Mouse (Mus musculus) lung, postnatal 25 days (tissue): ENCODE measurements around the gene Khdrbs2.
"Not testable (repeated sequence)": the region's sequence is repeated elsewhere in the genome, so short reads cannot be mapped to it uniquely, and the experiment has no call there.

Experiments
- DNase-seq: peaks from one replicate; pipeline ENCODE4 v3.0.0; 2022; ENCODE audit warnings: low spot score

Khdrbs2 gene

GRCm38 (mm10) chr1:32471022-32471421, 298.5 kb downstream of the Khdrbs2 start:
- no peak for DNase-seq

DNA sequence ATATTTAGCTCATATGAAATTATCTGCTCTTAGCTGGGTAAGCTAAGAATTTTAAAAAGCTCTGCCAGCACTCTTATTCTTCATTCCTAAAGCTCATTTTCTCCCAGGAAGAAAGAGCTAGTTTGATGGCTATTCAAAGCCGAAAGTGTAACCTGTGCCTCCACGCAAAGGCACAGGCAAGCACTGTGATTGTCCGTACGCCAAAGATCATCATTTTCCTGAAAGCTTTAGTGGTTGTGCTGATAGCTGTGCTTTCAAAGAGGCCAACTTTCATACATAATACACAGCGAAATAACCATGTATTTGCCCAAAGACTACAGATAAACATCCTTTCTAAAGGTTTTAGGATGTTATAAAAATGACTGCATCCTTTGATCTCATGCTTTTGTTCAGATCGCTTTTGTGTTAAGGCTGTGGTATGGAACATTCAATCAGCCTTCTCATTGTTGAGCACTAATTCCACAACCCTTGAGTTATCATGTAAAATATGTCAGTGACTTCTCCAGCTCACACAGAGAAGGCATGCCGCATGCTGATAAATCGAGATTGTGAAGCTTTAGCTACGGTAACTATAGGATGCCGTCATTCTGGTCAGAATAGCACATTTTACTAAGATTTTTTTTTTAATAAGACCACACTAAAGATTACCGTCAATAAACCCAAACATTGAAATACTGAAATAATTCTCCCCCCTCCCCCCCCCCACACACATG, 299.1 kb downstream of the Khdrbs2 start:
- DNase-seq = no peak

DNA sequence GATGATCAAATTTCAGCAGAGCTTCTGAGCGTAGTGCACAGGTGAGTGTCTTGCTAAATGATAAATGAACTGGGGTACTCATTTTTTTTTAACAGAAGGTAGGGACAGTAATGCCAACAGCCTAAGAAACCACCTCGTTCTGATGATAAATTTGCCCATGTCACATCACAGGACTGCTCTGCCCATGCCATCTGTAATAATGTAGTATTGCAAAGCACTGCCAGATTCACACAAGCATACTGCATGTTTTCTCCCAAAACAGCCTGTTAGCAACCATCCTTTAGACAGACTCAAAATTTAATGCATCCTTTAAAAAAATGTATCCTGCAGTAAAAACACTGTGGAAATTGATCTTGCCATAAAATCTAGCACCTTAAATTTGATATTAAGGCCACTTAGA, 315.4 kb downstream of the Khdrbs2 start:
- DNase-seq = no peak

DNA sequence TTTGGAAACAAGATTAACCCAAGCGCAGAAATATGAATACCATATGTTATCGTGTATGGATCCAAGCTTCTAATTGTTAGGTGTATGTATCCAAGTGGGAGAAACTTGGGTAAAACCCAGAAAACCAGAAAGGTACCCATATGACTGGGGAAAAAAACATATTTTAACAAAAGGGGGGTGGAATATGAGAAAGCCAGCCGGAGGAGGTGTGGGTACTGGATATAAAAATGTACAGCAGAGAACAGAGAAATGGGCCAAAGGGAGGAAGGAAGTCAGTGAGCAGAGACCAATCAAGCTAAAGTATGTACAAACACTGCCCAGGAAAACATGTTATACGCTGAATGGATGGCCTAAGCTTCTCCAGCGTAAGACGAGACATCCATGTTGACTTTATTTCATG, 330.9 kb downstream of the Khdrbs2 start:
- no peak for DNase-seq

GRCm38 (mm10) chr1:32547194-32547593, 374.7 kb downstream of the Khdrbs2 start, which contains the start of gene Gm5415:
Gm5415 (minus strand) TSS chr1:32547294.
- DNase-seq = not testable (repeated sequence)

DNA sequence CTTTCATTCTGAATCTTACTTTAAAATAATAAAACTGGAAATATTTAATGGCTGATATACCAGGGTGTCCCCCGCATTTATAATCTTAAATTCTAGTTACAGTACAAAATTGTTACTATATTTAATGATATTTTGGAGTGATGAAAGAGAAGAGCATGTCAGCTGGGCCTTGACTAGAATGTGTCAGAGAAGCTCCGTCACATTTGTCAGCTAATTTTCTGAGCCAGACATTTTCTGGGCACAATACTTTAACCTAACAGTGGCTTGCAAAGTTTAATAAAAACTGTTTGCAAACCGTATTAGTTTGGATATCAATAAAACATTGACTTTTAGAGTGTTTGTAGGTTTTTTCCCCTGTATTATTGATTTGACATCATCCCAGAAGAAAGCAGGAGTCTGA, 380.9 kb downstream of the Khdrbs2 start:
- DNase-seq = no peak

GRCm38 (mm10) chr1:32553925-32554324, 381.4 kb downstream of the Khdrbs2 start:
- no peak for DNase-seq

DNA sequence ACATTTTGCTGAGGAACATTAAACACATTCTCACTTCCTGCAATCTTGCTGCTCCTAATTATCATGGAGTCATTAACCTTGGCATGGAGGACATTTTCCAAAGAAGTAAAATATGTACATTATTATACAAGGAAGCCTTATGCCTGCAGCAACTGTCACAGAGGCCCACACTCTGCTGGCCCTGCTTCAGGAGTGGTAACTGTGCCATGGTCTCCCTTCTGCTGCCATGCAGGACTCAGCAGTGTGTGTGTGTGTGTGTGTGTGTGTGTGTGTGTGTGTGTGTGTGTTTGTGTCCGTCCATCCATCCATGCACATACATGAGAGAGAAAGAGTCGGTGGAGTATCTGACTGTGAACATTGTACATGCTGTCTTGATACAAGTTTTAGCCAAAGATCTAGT, 396.4 kb downstream of the Khdrbs2 start:
- no peak for DNase-seq

- DNase-seq = no peak
Observed at GRCm38 (mm10) chr1:32626060-32626459, 453.5 kb downstream of the Khdrbs2 start.

DNA sequence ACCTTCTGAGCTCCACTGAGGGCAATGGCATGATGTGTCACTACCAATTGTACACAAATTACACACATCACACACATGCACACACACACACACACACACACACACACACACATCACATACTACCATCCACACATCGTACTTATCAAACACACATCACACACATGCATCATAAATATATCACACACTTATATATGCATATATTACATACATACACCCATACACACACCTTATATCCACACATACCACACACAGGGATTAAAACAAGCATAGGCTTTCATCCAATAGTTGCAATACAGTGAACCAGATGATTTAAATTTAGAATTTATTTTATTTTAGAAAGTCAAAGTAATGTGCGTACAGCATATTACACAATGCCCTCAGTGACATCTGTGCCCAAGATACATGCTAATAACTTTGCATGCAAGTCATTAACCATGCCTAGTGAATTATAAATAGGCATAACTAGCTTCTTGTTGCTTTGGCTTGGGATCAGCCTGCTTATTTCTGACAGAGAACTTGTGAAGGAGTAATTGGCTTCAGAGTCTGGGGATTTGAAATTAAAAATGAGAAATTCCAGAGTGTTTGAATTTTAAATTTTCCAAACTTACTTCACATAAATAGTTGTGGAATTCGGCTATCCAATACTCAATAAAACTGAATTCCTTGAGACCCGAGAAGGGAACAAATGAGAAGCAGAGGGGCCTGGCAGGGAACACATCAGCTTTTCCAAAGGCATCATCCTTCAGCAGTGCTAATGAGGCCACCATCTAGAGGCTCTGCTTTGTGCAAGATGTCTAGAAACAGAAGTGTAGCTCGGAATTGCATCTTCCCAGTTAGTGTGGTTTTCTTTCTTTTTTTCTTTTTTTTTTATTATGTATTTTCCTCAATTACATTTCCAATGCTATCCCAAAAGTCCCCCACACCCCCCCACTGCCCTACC, 460.2 kb downstream of the Khdrbs2 start:
- no peak for DNase-seq

- no peak for DNase-seq
Observed at GRCm38 (mm10) chr1:32633404-32633803, 460.9 kb downstream of the Khdrbs2 start.

DNA sequence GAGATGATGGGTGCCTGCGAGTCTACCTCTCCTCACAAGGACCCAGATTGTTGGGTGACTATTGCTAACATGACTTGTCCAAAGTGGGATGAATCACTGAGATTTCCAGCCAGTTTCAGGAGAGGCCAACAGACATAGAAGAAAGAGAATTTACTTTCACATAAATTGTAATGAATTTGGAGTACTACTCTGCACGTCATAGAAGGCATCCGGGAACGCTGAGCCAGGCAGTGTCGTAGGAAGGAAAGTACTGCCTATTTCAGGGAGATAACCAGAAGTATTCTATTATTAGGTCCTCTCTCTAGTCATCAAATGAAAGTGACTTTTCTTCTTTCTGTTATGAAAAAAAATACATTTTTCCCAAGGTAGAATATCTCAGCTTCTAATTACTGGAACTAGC, 466.6 kb downstream of the Khdrbs2 start:
- no peak for DNase-seq

- no peak for DNase-seq
Observed at GRCm38 (mm10) chr1:32649647-32650209, 477.2 kb downstream of the Khdrbs2 start.

DNA sequence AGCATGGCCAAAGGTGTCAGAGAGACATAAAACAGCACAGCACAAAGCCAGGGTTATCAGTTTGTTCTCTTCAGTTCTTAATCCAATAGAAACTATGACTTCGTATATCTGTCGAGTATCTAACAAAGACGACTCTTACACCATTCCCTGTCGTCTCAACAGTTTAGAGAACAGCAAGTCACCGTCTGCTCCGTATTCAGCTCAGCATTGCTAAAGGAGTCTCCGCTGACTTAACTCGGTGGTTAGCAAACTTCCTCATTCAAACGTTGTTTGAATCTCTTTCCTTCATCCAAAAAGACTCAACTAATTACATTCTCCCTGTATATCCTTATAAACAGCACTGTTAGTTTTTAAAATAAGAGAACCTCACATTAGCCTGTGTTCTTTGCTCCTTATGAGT, 521.3 kb downstream of the Khdrbs2 start:
- no peak for DNase-seq

DNA sequence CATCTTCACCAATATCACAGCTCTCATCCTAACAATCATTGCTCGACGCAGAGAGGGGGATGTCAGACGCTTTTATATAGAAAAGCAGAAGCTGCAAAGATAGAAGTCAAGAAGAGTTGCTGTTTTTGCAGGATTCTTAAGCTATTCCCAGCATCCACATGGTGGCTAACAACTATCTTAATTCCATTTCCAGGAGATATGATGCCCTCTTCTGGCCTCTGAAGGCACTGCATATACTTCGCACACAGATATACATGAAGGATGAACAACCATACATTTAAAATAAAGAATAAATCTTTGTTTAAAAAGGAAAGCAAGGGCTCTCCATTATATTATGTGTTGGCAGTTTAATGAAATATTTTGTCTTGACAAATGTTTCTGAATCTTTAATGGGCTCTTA, 527.6 kb downstream of the Khdrbs2 start:
- DNase-seq = no peak

DNA sequence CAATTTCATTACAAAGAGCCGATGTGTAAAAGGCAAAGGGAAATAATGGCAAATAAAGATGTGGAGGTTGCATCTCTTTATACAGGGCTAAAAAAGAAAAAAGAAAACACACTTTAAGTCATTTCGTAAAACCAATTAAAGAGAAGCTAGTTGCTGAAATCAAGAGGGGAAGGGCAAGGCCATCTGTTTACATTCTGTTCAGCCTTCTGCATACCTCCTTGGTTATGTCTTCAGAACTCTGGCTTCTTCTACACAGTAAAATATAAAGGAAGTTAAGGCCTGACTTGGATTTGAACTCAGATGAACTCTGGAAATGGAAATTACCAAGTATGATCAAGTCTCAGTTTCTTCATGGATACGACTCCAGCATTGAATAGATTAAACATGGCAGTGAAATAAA, 528.8 kb downstream of the Khdrbs2 start:
- no peak for DNase-seq
